Mouse (Mus musculus) spleen, postnatal 10 days (tissue): ENCODE data around the gene Gpn1.

ENCODE experiments used
- DNase-seq, 2 experiments: peaks; one replicate each; pipeline ENCODE4 v3.0.0; 2021 to 2022; ENCODE audit warnings: low spot score in 2 of 2

Gene Gpn1

GRCm38 (mm10) chr5:31559401-31559800 is 64.9 kb downstream of the Gpn1 start:
- DNase-seq = no peak

GRCm38 (mm10) chr5:31560352-31560751 is 65.8 kb downstream of the Gpn1 start:
- no peak for DNase-seq

- DNase-seq = peak in 1 of 2 experiments; percentile 19
Observed at GRCm38 (mm10) chr5:31562036-31562666, 67.6 kb downstream of the Gpn1 start.
